In the genomic region with DNA sequence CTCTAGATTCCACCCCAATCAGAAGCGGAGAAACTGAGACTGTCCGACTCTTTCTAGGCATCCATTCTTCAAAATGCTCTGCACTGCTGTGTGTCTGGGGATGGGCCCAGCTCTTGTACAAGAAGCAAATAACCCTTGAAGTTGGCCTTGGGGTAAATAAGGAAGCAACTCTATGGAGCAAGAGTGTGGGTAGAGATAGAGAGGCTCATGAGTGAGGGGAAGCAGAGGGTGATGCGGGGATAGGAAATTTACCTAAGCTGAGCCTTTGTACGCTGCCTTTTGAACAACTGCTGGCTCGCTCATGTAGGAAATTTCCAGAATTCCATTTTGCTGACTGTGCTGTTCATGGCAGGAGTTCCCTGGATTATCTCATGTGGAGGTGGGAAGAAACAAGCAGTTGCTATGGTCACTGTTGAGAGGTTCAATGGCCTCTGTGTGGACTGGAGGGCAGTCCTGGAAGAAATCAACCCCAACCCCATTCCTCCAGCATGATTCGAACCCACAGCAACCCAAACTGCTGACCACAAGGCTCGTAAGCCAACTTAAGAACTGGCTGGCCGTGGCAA, we compare ENCODE assay signal across 13 mouse cellular contexts.
DNase-seq lines count a peak whose midpoint lies in the region; ATAC-seq and TF ChIP-seq lines count a peak whose summit lies in the region.
"Had no signal": no experiment of that assay in that cellular context is flagged by ENCODE, and none has a peak within 500 bp of the region (broad histone marks: within the 10 kb centered on the region; RNA-seq: fewer than 3 reads in every experiment).

No protein-coding gene starts in this region.

- H3K4me2 ChIP-seq in forebrain, embryonic 12.5 days, result no peak overlapping the region
- no peak overlapping the region for H3K4me2 ChIP-seq in forebrain, embryonic 13.5 days
- no peak overlapping the region for H3K4me2 ChIP-seq in kidney, embryonic 15.5 days
- no peak overlapping the region for H3K4me2 ChIP-seq in stomach, embryonic 14.5 days (replicated peaks; ENCODE audit: low read depth, low read length)
- H3K4me2 ChIP-seq in stomach, postnatal 0 days (replicated peaks; ENCODE audit: low read depth), result no peak overlapping the region
- H3K4me2 ChIP-seq: heart, embryonic 11.5 days had no signal

- no peaks in the 10 kb centered on the region for H3K9me3 ChIP-seq in forebrain, embryonic 12.5 days
- no peaks in the 10 kb centered on the region for H3K9me3 ChIP-seq in forebrain, embryonic 13.5 days (replicated peaks)
- H3K9me3 ChIP-seq in kidney, embryonic 15.5 days (replicated peaks), result no peaks in the 10 kb centered on the region
- no peaks in the 10 kb centered on the region for H3K9me3 ChIP-seq in stomach, embryonic 14.5 days (ENCODE audit: control insufficient read depth, low read depth, low read length)
- H3K9me3 ChIP-seq in stomach, postnatal 0 days (ENCODE audit: control insufficient read depth, low read length), result no peaks in the 10 kb centered on the region
- H3K9me3 ChIP-seq: megakaryocyte, embryonic 14.5 days had no signal

- H3K27me3 ChIP-seq in forebrain, embryonic 12.5 days, result no peaks in the 10 kb centered on the region
- no peaks in the 10 kb centered on the region for H3K27me3 ChIP-seq in forebrain, embryonic 13.5 days
- 0 out of 2 replicates have a peak, but pooled peaks cover 5% of the 10 kb centered on the region for H3K27me3 ChIP-seq in kidney, embryonic 15.5 days
- no peaks in the 10 kb centered on the region for H3K27me3 ChIP-seq in stomach, embryonic 14.5 days (ENCODE audit: control insufficient read depth, insufficient read depth, low read length)
- no peaks in the 10 kb centered on the region for H3K27me3 ChIP-seq in stomach, postnatal 0 days (ENCODE audit: control insufficient read depth, insufficient read depth, low read length)

- no peak overlapping the region for H3K27ac ChIP-seq in forebrain, embryonic 12.5 days
- no peak overlapping the region for H3K27ac ChIP-seq in forebrain, embryonic 13.5 days
- H3K27ac ChIP-seq in kidney, embryonic 15.5 days, result 0 out of 2 replicates have a peak overlapping the region, but pooled peaks have one; percentile 18
- H3K27ac ChIP-seq in stomach, embryonic 14.5 days (ENCODE audit: low read length), result peak overlapping the region; percentile 3; the same call in 1 of the 2 replicates
- no peak overlapping the region for H3K27ac ChIP-seq in stomach, postnatal 0 days (replicated peaks)
- H3K27ac ChIP-seq: gastrocnemius, adult 2 months had no signal

- ATAC-seq in forebrain, embryonic 12.5 days (ENCODE audit: low FRiP score), result peak; percentile 5; the same call in 1 of the 2 replicates
- no peak for ATAC-seq in forebrain, embryonic 13.5 days
- ATAC-seq in kidney, embryonic 15.5 days (replicated peaks; ENCODE audit: low FRiP score), result peak; percentile 9; the same call in 1 of the 2 replicates
- no peak for ATAC-seq in stomach, embryonic 14.5 days (ENCODE audit: insufficient number of reproducible peaks, insufficient read depth, low FRiP score, low read depth)
- ATAC-seq in stomach, postnatal 0 days (ENCODE audit: low FRiP score, low TSS enrichment), result no peak; the same call in 1 of the 2 replicates

- no peak for TF ChIP-seq EP300 in stomach, postnatal 0 days (optimal IDR thresholded peaks at IDR 0.05)

- no peak for DNase-seq in kidney, postnatal 14 days
- DNase-seq in stomach, postnatal 0 days (ENCODE audit: low spot score), result no peak
- peak; percentile 27 for DNase-seq in yolk sac, embryonic 10.5 days (ENCODE audit: low spot score)
- no peak for DNase-seq in frontal cortex, postnatal 36 days (ENCODE audit: low spot score in 2 of 2)

- H3K4me1 ChIP-seq in forebrain, embryonic 12.5 days, result peaks cover 9% of the 10 kb centered on the region
- H3K4me1 ChIP-seq in forebrain, embryonic 13.5 days, result peaks cover 11% of the 10 kb centered on the region
- H3K4me1 ChIP-seq in kidney, embryonic 15.5 days, result peaks cover 10% of the 10 kb centered on the region
- 0 out of 2 replicates have a peak, but pooled peaks cover 3% of the 10 kb centered on the region for H3K4me1 ChIP-seq in stomach, embryonic 14.5 days (ENCODE audit: control insufficient read depth, insufficient read depth, low read length)
- peaks cover 7% of the 10 kb centered on the region; the same call in 1 of the 2 replicates for H3K4me1 ChIP-seq in stomach, postnatal 0 days (replicated peaks; ENCODE audit: control insufficient read depth, insufficient read depth)
- H3K4me1 ChIP-seq: megakaryocyte, embryonic 14.5 days had no signal

- WGBS in forebrain, embryonic 12.5 days, result 86% methylated on average over 8 of the region's 8 CpGs
- WGBS in forebrain, embryonic 13.5 days, result 85% methylated on average over 8 of the region's 8 CpGs
- WGBS in kidney, embryonic 15.5 days, result 86% methylated on average over 8 of the region's 8 CpGs
- WGBS in stomach, embryonic 14.5 days, result 84% methylated on average over 8 of the region's 8 CpGs
- 69% methylated on average over 8 of the region's 8 CpGs for WGBS in stomach, postnatal 0 days

- no peak overlapping the region for H3K4me3 ChIP-seq in forebrain, embryonic 12.5 days (replicated peaks)
- no peak overlapping the region for H3K4me3 ChIP-seq in forebrain, embryonic 13.5 days
- no peak overlapping the region for H3K4me3 ChIP-seq in kidney, embryonic 15.5 days (replicated peaks)
- H3K4me3 ChIP-seq in stomach, embryonic 14.5 days (ENCODE audit: low read depth, low read length), result no peak overlapping the region
- H3K4me3 ChIP-seq in stomach, postnatal 0 days (ENCODE audit: low read depth, low read length), result no peak overlapping the region
- H3K4me3 ChIP-seq: erythroblast, embryonic 14.5 days; gastrocnemius, adult 2 months; megakaryocyte, embryonic 14.5 days had no signal

- no peaks in the 10 kb centered on the region for H3K36me3 ChIP-seq in forebrain, embryonic 12.5 days (replicated peaks)
- no peaks in the 10 kb centered on the region for H3K36me3 ChIP-seq in forebrain, embryonic 13.5 days (ENCODE audit: poor library complexity, severe bottlenecking)
- no peaks in the 10 kb centered on the region for H3K36me3 ChIP-seq in kidney, embryonic 15.5 days
- H3K36me3 ChIP-seq in stomach, embryonic 14.5 days (ENCODE audit: control insufficient read depth, insufficient read depth, low read length), result 0 out of 2 replicates have a peak, but pooled peaks cover 3% of the 10 kb centered on the region
- H3K36me3 ChIP-seq in stomach, postnatal 0 days (ENCODE audit: control insufficient read depth, insufficient read depth, low read length), result no peaks in the 10 kb centered on the region
- H3K36me3 ChIP-seq: G1E had no signal

- TF ChIP-seq CTCF in stomach, postnatal 0 days (IDR thresholded peaks at IDR 0.05; ENCODE audit: low read depth), result no peak

- H3K9ac ChIP-seq in forebrain, embryonic 12.5 days, result no peak overlapping the region
- H3K9ac ChIP-seq in forebrain, embryonic 13.5 days, result no peak overlapping the region
- H3K9ac ChIP-seq in kidney, embryonic 15.5 days, result no peak overlapping the region
- H3K9ac ChIP-seq in stomach, embryonic 14.5 days (replicated peaks; ENCODE audit: low read depth, low read length), result no peak overlapping the region
- no peak overlapping the region for H3K9ac ChIP-seq in stomach, postnatal 0 days (ENCODE audit: low read length)

Comparison
In these comparisons a context has a peak if more than half of its experiments do, and no peak if none do; other contexts are left out.
1. ATAC-seq: peak in forebrain, embryonic 12.5 days (single experiment) and kidney, embryonic 15.5 days (single experiment); none in forebrain, embryonic 13.5 days (single experiment), stomach, embryonic 14.5 days (single experiment) and stomach, postnatal 0 days (single experiment).
2. H3K27ac ChIP-seq: peak in kidney, embryonic 15.5 days (single experiment) and stomach, embryonic 14.5 days (single experiment); none in forebrain, embryonic 12.5 days (single experiment), forebrain, embryonic 13.5 days (single experiment) and stomach, postnatal 0 days (single experiment).